Mouse (Mus musculus) brain, embryonic 14.5 days (tissue): ENCODE data around the gene Pcna. TPM values are rescaled to one million over a fixed set of nuclear protein-coding genes. Genes with fewer than 3 reads are reported as not detected.

Experiments used
- DNase-seq: peaks from one replicate; pipeline ENCODE4 v3.0.0-alpha.2; 2011; ENCODE audit warnings: low read depth
- CTCF ChIP-seq: fragments of 200-500 bp; IDR thresholded peaks from 2 replicates; pipeline ENCODE4 v1.5.1; 2012; ENCODE audit warnings: inconsistent platforms, mild to moderate bottlenecking, moderate library complexity, borderline replicate concordance; ENCODE audit not compliant: insufficient read depth, insufficient read length; ENCODE audit errors: extremely low read depth
- POLR2A ChIP-seq: fragments of 200-500 bp; IDR thresholded peaks from 2 replicates; pipeline ENCODE4 v1.6.1; 2012; ENCODE audit warnings: mild to moderate bottlenecking, inconsistent platforms, borderline replicate concordance; ENCODE audit not compliant: poor library complexity, insufficient read depth, insufficient read length, severe bottlenecking; ENCODE audit errors: extremely low read depth
- polyA plus RNA-seq: library from polyadenylated mRNA; depleted of rRNA; stranded (reverse); fragments of >200 nt; gene quantifications from 2 replicates; pipeline ENCODE4 v1.2.3, GENCODE M21; 2012

Gene Pcna
- polyA plus RNA-seq, 1 experiment: 158 TPM

- no peak for TF ChIP-seq CTCF
- DNase-seq: peak; percentile 49
Measured at GRCm38 (mm10) chr2:132283236-132284070, 30.3 kb upstream of the Pcna start.

- peak; percentile 60 for DNase-seq
- TF ChIP-seq CTCF (no peak), POLR2A (no peak)
Measured at GRCm38 (mm10) chr2:132282453-132283174, 29.5 kb upstream of the Pcna start.

- TF ChIP-seq CTCF (no peak), POLR2A (no peak)
- no peak for DNase-seq
Measured at GRCm38 (mm10) chr2:132281560-132282452, 28.7 kb upstream of the Pcna start.

- no peak for TF ChIP-seq POLR2A
- no peak for TF ChIP-seq CTCF
- no peak for DNase-seq
Measured at GRCm38 (mm10) chr2:132280518-132281120, 27.5 kb upstream of the Pcna start.

GRCm38 (mm10) chr2:132279978-132280377, 26.9 kb upstream of the Pcna start:
- no peak for DNase-seq
- TF ChIP-seq POLR2A: no peak
- TF ChIP-seq CTCF: no peak

- DNase-seq: no peak
- TF ChIP-seq POLR2A (no peak), CTCF (no peak)
Measured at GRCm38 (mm10) chr2:132279336-132279882, 26.3 kb upstream of the Pcna start.

GRCm38 (mm10) chr2:132278273-132278853, 25.2 kb upstream of the Pcna start:
- no peak for DNase-seq
- TF ChIP-seq POLR2A (no peak), CTCF (no peak)

GRCm38 (mm10) chr2:132276249-132276648, 23.1 kb upstream of the Pcna start:
- DNase-seq: no peak
- TF ChIP-seq POLR2A: no peak
- no peak for TF ChIP-seq CTCF

GRCm38 (mm10) chr2:132275527-132275926, 22.4 kb upstream of the Pcna start:
- DNase-seq: no peak
- no peak for TF ChIP-seq POLR2A
- TF ChIP-seq CTCF: 0 out of 2 replicates have a peak, but pooled peaks have one; percentile 8

GRCm38 (mm10) chr2:132272694-132273389, 19.7 kb upstream of the Pcna start:
- no peak for DNase-seq
- TF ChIP-seq CTCF: no peak
- TF ChIP-seq POLR2A: no peak
